Mouse (Mus musculus) urinary bladder, postnatal 25 days (tissue): ENCODE results near the gene Sytl3.
"Not testable (repeated sequence)": the region's sequence is repeated elsewhere in the genome, so short reads cannot be mapped to it uniquely, and the experiment has no call there.

ENCODE experiments used
- DNase-seq: peaks from one replicate; pipeline ENCODE4 v3.0.0; 2022; ENCODE audit warnings: low spot score

Gene Sytl3

DNA sequence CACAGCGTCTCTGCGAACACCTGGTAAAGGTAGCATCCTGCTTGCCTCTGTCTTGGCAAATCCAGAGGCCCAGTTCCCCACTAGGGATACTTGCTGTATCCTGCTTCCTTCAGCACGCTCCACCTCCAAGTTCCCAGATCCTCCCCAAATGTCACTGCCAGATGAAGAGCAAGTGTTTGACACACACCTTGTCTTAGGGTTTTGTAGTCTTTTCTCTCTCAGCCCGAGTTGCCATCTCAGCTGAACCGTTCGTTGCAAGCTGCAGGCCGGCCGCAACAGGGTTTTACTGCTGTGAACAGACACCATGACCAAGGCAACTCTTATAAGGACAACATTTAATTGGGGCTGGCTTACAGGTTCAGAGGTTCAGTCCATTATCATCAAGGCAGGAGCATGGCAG is 12.1 kb upstream of the Sytl3 start:
- DNase-seq = not testable (repeated sequence)

- DNase-seq = not testable (repeated sequence)
These were observed 11.4 kb upstream of the Sytl3 start for GRCm38 (mm10) chr17:6647452-6647851.

GRCm38 (mm10) chr17:6650904-6651565 is 7.9 kb upstream of the Sytl3 start:
- not testable (repeated sequence) for DNase-seq

GRCm38 (mm10) chr17:6653341-6653946 is 5.4 kb upstream of the Sytl3 start:
- DNase-seq = not testable (repeated sequence)

DNA sequence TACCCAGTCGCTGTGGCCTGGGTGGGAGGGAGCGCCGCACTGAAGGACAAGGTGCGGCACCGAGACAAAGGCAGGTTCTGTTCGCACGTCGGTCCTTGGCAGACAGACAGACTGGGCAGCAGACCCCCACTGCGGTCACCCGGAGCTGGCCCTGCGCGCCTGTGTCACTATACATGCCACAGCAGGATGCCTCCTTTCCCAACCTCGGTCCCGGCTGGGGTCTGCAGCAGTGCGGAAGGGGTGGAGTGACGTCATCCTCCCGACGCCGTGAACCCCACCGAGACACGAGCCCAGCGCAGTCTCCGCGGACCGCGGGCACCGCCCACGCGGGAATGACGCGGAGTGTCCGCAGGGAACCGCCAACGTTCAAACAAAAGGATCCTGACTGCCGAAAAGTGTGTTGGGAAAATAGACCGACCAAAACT is 3.8 kb upstream of the Sytl3 start:
- DNase-seq = peak; percentile 48

DNA sequence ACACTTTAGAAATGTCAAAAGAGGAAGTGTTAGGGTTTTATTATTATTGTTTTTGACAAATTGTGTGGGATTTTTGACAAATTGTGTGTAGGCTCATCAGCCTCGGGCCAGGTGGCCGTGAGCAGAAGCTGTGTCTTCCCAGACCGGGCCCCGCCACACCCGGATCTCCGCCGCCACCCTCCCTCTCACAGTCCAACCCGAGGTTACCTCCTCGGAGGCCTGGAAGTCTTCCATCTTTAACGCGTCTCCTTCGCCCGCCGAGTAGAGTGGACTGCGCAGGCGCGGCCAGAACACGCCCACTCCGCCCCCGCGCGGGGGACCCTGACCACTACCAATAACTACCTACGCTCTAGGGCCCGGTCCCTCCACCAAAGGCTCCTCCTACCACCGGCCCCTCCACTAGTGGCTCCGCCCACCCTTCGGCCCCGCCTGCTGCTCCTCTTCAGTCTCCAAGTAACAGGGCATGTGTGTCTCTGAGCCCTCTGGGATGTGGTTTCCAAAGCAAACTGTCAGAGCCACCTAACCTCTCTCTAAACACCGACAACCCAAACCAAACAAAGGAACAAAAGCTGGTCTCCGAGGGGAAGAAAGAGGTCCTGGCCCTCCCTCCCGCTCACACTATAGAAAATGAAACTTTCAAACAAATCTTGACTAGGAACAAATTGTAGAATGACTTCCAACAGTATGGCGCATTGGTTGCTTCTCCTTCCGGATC is 3.2 kb upstream of the Sytl3 start, which contains the start of gene Dynlt1f:
TSS of gene Dynlt1f (minus strand) at position 334 of the 715 bp plus-strand sequence.
- peak; percentile 55 for DNase-seq

- DNase-seq = not testable (repeated sequence)
These were observed 2.4 kb upstream of the Sytl3 start for GRCm38 (mm10) chr17:6656471-6656870.

GRCm38 (mm10) chr17:6660589-6660988 is 1.7 kb downstream of the Sytl3 start:
- DNase-seq = not testable (repeated sequence)

DNA sequence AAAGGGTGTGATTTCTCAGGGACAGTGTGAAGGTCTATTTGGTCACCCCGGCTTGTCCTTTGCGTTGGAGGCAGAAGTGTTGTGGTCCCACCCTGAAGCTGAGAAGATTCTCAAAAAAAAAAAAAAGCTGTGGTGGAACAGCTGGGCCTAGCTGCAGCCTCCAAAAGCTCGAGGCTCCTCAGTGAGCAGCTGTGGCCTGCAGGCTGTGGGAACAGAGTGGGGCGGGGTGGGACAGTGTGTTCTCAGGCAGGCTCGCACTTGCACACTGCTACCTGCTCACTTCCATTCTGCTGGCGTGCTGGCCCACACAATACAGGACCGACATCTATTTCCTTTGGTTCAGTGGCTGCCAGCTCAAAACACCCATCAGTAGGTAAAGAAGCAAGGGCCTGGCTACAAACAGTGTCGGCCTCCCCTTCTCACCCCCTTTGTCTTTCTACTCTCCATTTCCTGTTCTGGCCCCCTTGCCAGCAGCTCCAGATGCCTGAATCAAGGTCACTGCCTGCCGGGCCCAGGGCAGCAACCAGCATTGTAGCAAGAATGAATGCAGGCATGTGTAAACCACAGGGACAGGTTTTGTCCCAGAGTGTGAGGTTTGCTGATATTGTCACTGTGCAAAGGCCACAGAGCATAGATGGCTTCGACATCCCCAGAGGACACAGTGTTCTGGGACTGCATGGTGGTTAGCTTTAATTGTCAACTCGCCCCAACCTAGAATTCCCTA is 2.4 kb downstream of the Sytl3 start:
- not testable (repeated sequence) for DNase-seq

- not testable (repeated sequence) for DNase-seq
These were observed 3.9 kb downstream of the Sytl3 start for GRCm38 (mm10) chr17:6662840-6663239.

DNA sequence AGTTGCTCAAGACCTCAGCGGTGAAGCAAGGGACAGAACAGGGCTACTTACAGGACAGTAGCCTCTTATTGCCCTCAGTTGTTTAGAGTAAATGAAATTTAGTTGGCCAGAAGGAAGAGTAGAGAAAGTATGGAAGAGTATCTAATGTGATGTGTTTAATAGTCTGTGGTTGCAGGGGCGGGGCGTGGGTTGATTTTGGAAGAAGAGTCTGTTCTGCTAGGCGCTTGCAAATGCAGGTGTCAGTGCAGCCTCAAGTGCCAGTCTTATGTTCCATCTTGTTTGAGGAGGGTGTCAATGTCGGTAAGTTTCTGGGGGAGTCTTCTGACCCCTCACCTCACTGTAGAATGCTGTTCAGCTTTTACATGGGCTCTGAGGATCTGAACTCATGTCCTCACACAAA is 6.5 kb downstream of the Sytl3 start:
- not testable (repeated sequence) for DNase-seq

DNA sequence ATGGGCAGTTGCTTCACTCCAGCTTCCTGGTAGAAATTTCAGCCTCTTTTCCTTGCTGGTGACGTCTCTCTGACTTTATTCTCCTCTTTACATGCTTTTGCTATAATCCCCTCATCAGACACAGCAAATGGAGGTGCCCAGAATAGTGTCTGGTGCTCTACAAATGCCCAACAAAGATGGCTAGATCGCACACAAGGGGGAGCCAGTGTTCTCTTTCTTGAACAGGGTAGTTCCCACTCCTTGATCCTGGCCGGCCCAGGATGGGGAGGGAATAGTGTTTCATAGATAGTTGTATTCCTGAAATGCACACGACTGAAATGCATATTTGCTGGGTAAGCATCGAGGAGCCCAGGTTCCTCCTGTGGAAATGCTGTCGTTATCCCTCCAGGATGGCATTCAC is 9.6 kb downstream of the Sytl3 start:
- not testable (repeated sequence) for DNase-seq

DNA sequence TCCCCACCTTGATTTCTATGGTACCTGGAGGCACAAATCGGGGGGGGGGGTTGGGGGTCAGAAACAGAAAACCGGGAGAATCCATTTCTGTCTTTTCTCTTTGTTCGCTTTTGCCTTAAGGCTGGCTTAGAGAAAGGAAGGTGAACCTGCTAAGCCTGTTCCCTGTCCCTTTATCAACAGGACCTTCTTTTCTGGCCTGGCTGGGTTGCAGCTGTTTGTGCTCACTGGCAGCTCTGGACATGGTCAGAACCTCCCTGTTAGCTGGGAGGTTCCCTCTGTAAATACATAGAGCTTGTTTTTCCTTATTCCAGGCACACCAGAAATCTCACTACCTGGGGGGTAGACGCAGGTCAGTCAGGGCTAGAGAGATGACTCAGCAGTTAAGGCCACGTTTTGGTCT is 15.4 kb downstream of the Sytl3 start:
- DNase-seq = not testable (repeated sequence)

DNA sequence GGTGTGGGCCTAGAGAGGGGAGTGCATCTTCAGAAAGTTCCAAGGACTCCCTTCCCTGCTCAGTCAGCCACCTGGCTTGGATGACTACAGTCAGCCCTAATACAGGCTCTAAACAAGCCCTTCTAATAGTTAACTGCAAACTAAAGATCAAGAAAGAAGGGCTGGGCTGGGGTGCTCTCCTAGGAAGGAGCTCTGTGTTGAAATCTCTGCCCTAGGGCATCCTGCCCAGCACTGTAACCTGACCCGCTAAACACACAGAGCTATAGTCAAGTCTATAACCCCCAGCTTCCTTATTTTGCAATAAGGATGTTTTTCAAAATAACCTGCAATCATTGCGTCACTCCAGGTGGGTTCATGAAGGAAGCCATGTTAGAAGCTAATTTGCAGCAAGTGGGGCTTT is 19.2 kb downstream of the Sytl3 start:
- not testable (repeated sequence) for DNase-seq

DNA sequence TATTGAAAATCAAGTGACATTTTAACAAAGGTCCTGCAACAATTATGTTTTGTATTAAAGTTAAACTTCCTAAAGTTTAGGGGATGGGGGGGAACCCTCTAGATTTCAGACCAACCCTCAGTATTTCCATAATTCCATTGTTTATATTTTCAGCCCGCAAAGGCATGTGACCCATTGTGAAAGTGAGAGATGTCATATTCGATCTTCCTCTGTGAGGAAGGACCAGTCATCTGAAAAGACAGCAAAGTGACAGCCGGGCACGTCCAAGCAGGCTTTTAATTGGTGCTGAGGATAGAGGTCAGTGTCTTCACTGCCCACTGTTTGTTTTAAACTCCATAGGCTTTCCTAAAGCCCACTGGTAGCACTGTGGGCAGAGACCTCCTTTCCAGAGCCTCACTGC is 22.8 kb downstream of the Sytl3 start:
- DNase-seq = not testable (repeated sequence)

- not testable (repeated sequence) for DNase-seq
These were observed 24.8 kb downstream of the Sytl3 start for GRCm38 (mm10) chr17:6683702-6684101.

GRCm38 (mm10) chr17:6684464-6685287 is 25.8 kb downstream of the Sytl3 start:
- DNase-seq = not testable (repeated sequence)

- DNase-seq = not testable (repeated sequence)
These were observed 26.5 kb downstream of the Sytl3 start for GRCm38 (mm10) chr17:6685288-6685818.

DNA sequence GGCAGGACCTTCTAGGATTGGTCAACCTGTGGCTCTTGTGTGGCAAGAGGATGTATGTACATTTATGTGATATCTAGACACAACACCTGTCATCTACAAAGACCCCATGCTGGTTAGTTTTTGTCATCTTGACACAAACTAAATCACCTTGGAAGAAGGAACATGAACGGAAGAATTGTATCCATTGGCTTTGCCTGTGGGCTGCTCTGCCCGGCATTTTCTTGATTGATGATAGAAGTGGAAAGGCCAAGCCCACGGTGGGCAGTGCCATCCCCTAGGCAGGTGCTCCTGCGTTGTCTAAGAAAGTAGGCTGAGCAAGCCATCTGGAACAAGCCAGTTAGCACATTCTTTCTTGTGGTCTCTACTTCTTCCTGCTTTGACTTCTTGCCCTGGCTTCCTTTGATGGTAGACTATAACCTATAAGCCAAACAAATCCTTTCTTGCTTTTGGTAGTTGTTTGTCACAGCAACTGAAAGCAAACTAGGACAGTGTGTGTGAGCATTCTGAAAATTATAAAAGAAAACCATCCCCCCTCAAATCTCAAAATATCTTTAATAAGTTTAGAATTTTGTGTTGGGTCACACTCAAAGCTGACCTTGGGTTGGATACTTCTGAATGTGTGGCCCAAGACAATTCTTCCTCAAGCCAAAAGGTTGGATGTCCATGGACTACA is 27.5 kb downstream of the Sytl3 start:
- DNase-seq = not testable (repeated sequence)

DNA sequence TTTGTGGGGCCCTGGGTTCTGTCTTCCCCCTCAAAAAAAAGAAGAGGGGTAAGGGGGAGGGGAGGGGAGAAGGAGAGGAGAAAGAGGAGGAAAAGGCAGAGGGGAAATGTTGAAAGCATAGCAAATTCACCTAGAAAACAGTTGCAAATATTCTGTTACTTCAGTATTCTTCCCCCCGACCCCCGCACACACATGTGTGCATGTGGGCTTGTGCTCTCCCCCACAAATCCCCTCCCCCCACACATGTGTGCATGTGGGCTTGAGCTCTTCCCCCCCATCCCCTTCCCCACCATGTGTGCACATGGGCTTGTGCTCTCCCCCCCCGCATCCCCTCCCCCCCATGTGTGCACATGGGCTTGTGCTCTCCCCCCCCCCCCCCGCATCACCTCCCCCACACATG is 30.5 kb downstream of the Sytl3 start:
- not testable (repeated sequence) for DNase-seq
